Mouse (Mus musculus) ZHBTc4 (cell line): ENCODE data around the gene Nqo1.

Experiments used
- DNase-seq: peaks from one replicate; pipeline ENCODE4 v3.0.0-alpha.2; 2011; ENCODE audit warnings: low read depth, low spot score

Nqo1 gene

GRCm38 (mm10) chr8:107403038-107403781 lies at the start of gene Nqo1:
Gene Nqo1 (minus strand): TSS chr8:107403206.
- DNase-seq: peak; percentile 99

- DNase-seq: no peak
These were observed 48.5 kb upstream of the Nqo1 start for GRCm38 (mm10) chr8:107451414-107452066.

- no peak for DNase-seq
These were observed 46.6 kb upstream of the Nqo1 start for GRCm38 (mm10) chr8:107449655-107450054.

- peak; percentile 88 for DNase-seq
These were observed 46.1 kb upstream of the Nqo1 start for GRCm38 (mm10) chr8:107449130-107449529.

- no peak for DNase-seq
These were observed 45.4 kb upstream of the Nqo1 start for GRCm38 (mm10) chr8:107448382-107448889.

GRCm38 (mm10) chr8:107447713-107448112 lies 44.7 kb upstream of the Nqo1 start:
- no peak for DNase-seq

DNA sequence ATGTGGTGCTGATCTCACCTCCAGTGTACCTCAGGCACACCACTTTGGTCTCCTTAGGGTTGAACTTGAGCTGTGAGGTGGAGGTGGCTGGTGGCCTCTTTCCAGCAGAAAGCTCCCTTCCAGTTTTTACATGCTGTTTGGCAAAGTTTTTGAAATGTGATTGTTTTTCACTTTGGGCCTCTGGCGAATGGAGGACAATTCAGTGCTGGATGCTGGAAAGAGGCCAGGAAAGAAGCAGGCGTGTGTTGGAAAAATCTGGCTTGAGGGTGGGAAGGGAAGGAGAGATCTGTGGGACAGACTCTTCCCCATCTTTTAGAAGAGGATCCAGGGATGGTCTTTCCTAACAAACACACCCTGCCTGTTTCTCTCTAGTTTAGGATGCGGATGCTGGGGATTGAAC lies 41.6 kb upstream of the Nqo1 start:
- no peak for DNase-seq

- no peak for DNase-seq
These were observed 37.0 kb upstream of the Nqo1 start for GRCm38 (mm10) chr8:107439880-107440625.

DNA sequence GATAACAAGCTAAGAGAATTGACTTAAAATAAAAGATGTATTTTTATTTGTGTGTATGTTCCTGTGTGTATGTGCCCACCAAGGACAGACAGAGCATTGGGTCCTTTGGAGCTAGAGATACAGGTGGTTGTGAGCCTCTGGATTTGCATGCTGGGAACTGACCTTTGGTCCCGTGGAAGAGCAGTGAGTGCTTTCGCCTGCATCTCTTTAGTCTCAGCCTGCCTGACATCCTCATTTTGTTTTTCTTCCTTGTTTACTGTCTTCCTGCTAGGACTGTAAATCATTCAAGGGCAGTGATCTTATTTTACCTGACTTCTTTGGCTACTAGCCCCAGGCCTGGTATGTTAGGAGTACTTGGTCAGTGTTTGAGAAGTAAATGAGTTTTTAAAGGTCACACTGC lies 34.7 kb upstream of the Nqo1 start:
- no peak for DNase-seq

DNA sequence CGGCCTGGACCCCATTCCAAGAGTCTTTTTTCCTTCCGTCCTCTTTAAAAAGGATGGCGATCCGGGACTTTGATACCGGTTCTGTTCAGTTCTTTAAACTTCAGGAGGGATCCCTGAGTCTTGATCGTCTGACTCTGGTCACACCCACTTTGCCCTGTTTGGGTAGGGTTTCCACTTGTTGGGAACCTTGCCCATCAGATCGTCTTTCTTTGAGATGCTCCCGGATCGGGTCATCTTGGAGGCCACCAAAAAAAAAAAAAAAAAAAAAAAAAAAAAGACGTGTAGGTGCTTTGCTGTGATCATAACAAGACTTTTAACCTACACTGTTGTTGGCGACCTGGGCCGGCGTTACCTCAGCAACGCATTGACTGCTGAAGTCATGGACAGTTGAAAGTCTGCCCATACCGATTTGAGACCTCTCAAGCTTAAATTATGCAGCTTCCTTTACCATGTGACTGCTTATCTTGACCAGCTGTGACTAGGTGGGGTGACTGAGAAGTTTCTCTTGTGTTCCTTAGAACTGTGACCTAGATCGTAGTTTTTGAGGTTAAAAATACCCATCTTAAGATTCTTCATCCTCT lies 33.9 kb upstream of the Nqo1 start:
- DNase-seq: peak; percentile 60

GRCm38 (mm10) chr8:107435962-107436831 lies 33.2 kb upstream of the Nqo1 start, which contains the start of gene Wwp2:
Gene Wwp2 (plus strand): TSS chr8:107436365.
- peak; percentile 91 for DNase-seq

- no peak for DNase-seq
These were observed 32.5 kb upstream of the Nqo1 start for GRCm38 (mm10) chr8:107435421-107435961.

DNA sequence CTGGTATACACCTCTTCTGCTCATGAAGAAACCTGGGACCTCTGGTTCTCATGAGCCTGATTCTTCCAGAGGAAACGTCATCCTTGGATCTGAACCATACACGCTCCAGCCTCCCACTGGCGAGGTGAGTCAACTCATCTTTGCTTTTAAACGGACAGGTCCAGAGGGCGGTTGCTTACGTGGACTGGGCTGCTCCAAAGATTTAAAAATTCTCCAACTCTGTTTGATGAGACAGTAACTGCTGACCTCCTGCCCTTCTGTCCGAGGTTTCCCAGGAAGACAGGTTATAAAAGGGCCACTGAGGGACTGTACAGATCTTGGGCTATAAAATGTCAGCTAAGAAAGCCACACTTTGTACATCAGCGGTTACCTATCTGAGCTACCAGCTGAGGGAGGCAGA lies 27.8 kb upstream of the Nqo1 start:
- no peak for DNase-seq

GRCm38 (mm10) chr8:107425230-107425597 lies 22.2 kb upstream of the Nqo1 start:
- no peak for DNase-seq

DNA sequence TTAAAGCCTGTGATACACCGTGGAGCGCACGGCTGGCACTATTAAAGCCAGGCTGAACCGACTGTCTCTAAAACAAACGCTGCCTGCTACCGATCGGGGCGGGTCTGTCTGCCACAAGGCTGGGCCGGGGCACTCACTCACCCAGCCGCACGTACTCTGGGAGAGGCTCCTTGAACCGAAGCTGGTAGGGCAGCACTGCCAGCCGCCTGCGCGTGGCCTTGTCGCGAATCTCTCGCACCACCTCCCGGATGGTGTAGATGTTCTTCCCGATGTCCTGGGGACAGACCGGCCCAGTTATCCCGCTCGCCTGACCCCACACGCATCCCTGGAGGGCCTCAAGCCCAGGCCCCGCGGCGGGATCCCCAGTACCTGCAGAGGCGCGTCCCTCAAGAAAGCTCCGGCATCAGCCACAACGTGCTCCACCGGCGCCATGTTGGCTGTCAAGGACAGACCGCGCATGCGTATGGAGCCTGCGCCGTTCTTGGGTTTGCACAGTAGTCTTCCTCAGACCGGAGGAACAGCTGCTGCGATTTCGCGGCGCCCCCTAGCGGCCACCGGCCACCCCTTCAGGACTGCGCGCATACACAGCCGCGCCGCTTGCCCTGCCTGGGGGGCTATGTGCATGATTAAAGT lies 21.7 kb upstream of the Nqo1 start, which contains the start of gene Nob1:
Nob1 (minus strand) TSS at position 455 of the 633 bp plus-strand sequence.
- DNase-seq: peak; percentile 98

DNA sequence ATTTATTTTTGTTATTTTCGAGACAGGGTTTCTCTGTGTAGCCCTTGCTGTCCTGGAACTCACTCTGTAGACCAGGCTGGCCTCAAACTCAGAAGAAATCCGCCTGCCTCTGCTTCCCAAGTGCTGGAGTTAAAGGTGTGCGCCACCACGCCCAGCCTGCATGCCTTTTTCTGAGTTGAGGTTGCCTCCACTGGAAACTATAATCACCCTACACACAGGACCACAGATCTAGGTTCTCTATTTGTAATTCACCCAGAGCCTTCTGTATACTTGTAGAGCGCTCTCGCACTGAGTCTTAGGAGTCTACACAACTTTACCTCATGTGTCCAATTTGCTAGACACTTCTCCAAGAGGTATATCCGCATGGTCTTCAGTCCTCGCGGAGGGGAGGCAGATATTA lies 21.2 kb upstream of the Nqo1 start:
- no peak for DNase-seq

DNA sequence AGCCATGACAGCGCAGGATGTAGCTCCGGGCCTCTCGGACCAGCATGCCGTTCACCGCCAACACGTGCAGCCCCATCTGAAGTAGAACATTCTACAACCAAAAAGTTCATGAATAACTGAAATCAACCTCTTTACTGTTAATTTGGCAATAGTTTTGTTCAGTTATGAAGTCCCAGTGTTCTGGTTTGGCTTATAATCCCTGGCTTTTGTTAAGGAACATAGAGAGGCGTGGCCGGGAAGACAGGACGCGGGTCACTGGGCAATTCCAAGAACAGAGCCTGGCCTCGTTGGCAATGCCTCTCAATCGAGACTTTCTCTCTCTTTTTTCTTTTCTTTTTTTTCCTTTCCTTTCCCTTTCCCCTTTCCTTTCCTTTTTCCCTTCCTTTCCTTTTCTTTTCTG lies 14.0 kb upstream of the Nqo1 start:
- DNase-seq: no peak

GRCm38 (mm10) chr8:107413881-107414280 lies 10.9 kb upstream of the Nqo1 start:
- DNase-seq: no peak

- DNase-seq: peak; percentile 70
These were observed 9.5 kb upstream of the Nqo1 start for GRCm38 (mm10) chr8:107412552-107412951.

- DNase-seq: peak; percentile 86
These were observed 8.4 kb upstream of the Nqo1 start for GRCm38 (mm10) chr8:107411391-107411790.
